Mouse (Mus musculus) WW6 (cell line): ENCODE measurements around the gene Mroh8.
A peak's percentile ranks its signal among the peaks of the same experiment; 100 is the strongest.
"Not testable (repeated sequence)": the region's sequence is repeated elsewhere in the genome, so short reads cannot be mapped to it uniquely, and the experiment has no call there.

Source experiments
- DNase-seq: peaks from one replicate; pipeline ENCODE4 v3.0.0-alpha.2; 2013; ENCODE audit warnings: low read depth, low spot score

Gene Mroh8

DNA sequence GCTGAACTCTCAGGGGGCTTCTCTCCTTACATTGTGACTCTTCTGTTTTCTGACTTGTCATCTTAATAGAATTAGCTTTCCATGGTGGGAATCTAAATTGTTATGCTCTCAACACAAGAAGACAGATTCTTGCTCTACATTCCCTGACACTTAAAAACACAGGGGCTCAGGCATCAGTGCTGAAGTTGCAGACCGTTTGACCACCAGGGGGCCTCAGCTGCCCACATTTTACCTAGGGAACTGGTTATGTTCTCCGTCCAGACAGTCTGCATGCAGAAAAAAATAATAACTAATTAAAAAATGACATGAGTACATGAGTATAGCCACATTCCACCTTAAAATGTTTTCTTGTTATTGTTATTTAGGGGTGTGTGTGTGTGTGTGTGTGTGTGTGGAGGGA, 12.7 kb upstream of the Mroh8 start:
- no peak for DNase-seq

DNA sequence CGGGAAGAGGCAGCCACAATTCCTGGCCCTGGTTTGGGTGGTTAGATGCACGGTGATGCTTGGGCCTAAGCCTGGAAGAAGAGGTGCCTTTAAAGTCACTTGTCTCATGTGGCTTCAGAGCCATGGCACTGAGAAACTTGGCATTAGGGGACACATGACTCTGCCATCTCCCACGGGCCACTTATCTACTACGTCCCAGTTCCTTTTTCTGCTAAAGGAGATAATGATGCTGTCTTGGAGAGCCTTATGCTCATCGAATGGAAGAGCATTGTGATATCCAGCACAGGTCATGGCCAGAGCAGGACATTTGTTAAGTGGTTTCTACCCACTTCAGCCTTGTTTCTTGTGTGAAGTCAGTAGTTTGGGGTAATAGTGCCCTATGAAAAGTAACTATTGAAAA, 9.6 kb upstream of the Mroh8 start:
- DNase-seq: no peak

- DNase-seq: no peak
Observed at GRCm38 (mm10) chr2:157287542-157287941, 8.2 kb upstream of the Mroh8 start.

DNA sequence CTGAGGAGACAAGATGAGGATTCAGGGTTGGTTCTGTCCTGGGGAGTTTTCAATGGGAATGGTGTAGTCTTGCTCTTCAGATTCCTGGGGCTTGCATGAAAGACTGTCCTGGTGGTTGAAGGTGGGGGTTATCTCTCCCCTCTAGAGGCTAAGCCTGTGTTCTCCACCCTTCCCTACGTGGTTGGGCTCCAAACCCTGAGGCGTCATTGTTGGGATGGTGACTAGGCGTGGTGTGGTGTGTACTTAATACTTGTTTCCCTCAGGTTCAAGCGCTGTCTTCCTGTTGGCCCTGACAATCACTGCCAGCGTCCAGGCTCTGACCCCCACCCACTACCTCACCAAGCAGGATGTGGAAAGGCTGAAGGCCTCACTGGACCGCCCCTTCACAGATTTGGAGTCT, 4.0 kb upstream of the Mroh8 start:
- DNase-seq: no peak

GRCm38 (mm10) chr2:157278717-157279415, 483 bp downstream of the Mroh8 start, which contains the start of gene Rpn2:
Rpn2 (plus strand) TSS chr2:157279017.
- peak; percentile 81 for DNase-seq

DNA sequence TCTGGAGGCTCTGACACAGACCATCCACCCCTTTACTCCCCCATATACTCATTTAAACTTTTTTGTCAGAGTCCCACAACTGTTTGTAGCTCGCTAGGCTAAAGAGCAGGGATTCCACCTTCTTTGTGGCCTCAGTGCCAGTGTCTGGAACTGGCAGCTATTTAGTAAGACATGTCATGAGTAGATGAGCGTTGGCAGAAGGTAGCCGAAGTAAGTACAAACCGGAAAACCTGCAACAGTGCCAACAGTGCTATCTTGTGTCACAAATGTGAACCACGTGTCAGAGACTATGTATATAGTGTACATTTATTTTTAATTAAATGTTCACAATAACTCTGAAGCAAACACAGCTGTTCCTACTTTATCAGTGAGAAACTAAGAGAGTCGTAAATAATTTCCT, 15.5 kb downstream of the Mroh8 start:
- DNase-seq: no peak

- no peak for DNase-seq
Observed at GRCm38 (mm10) chr2:157263101-157263500, 16.2 kb downstream of the Mroh8 start.

GRCm38 (mm10) chr2:157262506-157262905, 16.8 kb downstream of the Mroh8 start:
- DNase-seq: no peak

- DNase-seq: no peak
Observed at GRCm38 (mm10) chr2:157261930-157262329, 17.4 kb downstream of the Mroh8 start.

- DNase-seq: peak; percentile 61
Observed at GRCm38 (mm10) chr2:157259720-157260119, 19.6 kb downstream of the Mroh8 start.

DNA sequence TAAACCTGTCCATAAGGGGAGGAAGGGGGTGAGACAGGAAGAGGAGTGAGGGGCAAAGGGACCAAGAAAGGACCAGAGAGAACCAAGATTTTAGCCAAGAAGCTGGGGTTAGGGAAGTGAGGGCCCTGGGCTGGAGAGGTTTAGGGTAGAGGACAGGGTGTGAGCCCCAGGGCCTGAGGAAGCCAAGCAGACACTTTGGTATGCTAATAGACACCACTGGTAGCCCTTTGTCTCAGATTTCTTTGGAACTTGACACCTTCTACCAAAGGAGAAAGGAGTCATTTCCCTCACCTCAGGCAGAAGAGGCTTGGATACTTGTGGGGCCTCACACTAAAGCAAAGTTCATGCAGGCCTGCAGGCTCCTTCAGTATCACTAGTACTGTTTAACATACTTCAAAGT, 31.2 kb downstream of the Mroh8 start:
- DNase-seq: peak; percentile 56

GRCm38 (mm10) chr2:157245603-157246002, 33.7 kb downstream of the Mroh8 start:
- no peak for DNase-seq

DNA sequence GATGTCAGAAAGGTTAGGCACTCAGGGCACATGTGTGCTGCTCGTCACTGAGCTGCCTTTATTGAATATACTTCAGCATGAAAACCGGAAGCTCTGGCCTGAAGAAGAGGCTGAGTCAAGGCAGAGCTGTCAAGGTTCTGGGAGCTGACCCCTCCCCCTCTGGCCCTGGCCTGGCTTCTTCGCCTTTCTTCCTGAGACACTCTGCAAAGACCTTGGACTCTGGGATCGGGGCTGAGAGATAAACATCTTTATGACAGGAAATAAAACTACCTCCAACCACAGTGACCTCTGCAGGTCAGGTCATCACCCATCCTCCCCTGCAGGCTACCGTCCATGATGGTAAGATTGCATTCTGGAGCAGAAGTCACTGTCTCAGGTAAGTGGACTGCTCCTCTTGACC, 34.3 kb downstream of the Mroh8 start:
- DNase-seq: no peak

- no peak for DNase-seq
Observed at GRCm38 (mm10) chr2:157235946-157236345, 43.4 kb downstream of the Mroh8 start.

GRCm38 (mm10) chr2:157221916-157222315, 57.4 kb downstream of the Mroh8 start:
- DNase-seq: not testable (repeated sequence)

DNA sequence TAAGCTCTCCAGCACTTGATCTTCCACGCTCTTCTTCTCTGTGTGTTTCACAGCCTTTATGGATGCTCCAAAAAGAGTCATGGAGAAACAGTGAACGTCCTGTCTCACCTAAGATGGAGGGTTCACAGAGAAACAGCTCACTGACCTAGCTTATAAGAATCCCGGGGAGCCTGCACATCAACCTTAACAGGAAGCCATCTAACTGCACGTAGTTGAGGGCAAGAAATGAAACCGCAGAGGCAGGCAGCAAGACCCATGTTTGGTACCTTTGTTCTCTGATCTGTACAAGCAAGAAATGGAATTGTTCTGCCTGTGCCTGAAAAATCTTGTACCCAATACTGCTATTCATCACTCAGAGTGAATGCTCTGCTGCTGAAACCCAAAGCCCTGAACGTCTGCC, 59.2 kb downstream of the Mroh8 start:
- DNase-seq: no peak

DNA sequence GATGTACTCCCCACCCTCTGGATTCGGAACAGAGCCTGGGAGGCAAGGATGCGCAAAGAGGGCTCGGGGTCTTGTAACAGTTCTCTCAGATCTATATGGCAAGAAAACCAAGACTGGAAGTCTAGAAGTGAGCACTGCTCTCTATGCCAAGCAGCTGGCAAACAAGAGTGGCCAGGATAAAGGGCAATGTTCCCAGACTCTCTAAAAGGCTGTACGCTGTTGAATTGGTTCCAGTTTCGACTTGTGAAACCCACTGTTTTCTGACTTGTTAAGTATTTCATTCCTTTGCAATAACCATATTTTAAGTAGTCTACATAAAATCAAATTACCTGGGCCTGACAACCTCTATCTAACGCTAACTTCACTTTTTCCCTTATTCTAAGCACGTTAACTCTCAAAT, 67.6 kb downstream of the Mroh8 start:
- no peak for DNase-seq

DNA sequence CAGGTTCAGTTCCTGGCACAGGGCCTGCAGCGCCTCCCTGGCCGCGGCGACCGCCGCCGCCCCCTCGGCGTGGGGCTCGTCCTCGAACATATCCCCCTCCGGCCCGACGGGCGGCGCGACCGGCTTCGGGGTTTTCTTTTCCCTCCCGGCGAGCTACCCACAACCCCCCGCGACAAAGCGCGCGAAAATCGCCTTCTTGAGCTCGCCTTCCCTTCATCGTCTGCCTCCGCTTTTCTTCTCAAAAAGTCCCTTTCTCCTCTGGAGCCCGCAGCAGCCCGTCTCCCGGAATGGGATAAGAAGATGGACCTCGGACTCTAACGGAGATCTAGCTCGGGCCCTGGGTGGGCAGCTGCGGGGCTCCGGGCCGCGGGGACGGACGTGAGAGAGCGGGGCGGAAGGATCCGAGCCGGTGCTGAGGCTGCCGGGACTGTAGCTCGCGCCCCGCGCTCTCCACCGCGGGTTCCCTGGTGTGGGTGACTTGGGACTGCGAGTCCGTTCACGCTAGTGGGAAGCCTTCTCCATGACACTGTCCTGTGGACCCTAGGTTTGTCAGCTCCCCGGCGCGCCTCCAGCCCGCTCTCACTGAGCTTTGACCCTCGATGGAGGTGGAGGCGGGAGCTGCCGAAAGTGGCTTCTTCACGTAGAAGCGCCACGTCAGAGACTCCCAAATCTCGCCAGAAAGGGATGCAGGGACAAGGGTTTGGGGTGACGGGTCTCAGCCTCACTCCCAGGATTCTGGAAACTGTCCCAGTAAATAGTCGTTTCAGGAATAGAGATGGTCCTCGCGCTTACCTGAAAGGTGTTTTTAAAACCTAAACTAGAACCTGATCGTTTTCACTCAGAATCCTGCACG, 74.8 kb downstream of the Mroh8 start, which contains the start of gene Rbl1:
Rbl1 (minus strand) TSS at position 169 of the 853 bp plus-strand sequence.
- peak; percentile 84 for DNase-seq

DNA sequence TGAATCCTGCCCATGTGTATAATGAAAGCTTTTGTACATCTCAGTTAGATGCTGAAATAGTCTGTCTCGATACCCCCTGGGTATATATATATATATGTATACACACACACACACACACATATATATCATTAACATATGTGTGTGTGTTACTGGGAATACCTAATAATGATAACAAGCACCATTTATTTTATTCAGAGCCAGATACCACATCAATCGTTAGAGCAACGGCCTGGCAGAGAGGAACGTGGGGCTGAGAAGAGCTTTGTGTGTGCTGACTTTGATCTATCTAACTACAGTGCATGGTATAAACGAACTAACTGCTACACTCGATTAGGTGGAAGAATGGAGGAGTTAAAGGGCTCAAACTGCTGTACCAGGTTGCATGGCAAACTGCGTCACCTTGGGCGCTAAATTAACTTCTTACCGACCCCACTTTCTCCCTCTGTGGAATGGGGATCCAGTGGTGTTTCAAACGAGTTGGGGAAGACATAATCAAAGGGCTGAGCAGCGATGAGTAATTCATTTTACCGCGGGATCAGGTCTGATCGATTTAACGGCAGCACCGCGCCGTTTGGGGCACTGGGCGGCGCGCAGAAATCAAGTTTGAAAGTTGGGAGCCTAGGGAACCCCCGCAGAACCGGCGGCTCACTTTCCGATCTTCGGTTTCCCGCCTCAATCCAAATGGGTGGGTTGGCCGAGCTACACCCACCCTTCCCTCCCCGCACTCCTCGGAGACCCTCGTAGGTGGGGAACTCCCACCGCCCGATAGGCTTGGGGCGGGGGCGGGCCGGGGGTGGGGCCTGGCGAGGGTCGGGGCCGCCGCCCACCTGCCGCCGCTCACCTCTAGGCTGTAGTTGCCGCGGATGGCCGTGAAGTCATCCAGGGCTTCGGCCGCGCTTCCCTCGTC, 75.6 kb downstream of the Mroh8 start:
- DNase-seq: no peak

DNA sequence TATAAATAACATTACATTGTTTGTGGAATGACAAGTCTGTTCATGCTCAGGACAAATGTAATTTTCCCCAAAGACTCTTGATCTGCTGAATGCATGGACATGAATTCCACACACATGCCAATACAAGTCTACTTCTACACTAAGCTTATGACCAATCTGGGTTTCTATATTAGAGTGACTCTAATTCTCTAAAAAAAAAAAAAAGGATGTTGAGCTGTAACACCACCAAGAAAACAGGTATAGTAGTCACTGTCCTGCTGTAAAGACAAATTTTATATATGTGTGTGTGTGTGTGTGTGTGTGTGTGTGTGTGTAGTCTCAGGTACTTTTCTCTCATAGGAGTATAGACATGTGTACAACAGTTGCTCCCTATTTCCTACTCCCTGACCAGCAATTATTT, 76.3 kb downstream of the Mroh8 start:
- DNase-seq: no peak

GRCm38 (mm10) chr2:157202361-157202760, 77.0 kb downstream of the Mroh8 start:
- no peak for DNase-seq
